Mouse (Mus musculus) cerebellum, postnatal 4 days (tissue): ENCODE results near the gene Sgce.
"Not testable (repeated sequence)": the region's sequence is repeated elsewhere in the genome, so short reads cannot be mapped to it uniquely, and the experiment has no call there.

Experiments used
- DNase-seq, 2 experiments: peaks; one replicate each; pipeline ENCODE4 v3.0.0; 2022; ENCODE audit warnings: low spot score in 2 of 2, mixed read lengths in 1 of 2

Sgce gene

GRCm38 (mm10) chr6:4722739-4723138, 24.3 kb downstream of the Sgce start:
- no peak for DNase-seq

GRCm38 (mm10) chr6:4722142-4722541, 24.9 kb downstream of the Sgce start:
- no peak for DNase-seq

GRCm38 (mm10) chr6:4717344-4717743, 29.7 kb downstream of the Sgce start:
- no peak for DNase-seq

- no peak for DNase-seq
Observed at GRCm38 (mm10) chr6:4716171-4716570, 30.8 kb downstream of the Sgce start.

GRCm38 (mm10) chr6:4708971-4709370, 38.0 kb downstream of the Sgce start:
- no peak for DNase-seq

- DNase-seq, result no peak
Observed at GRCm38 (mm10) chr6:4706415-4706814, 40.6 kb downstream of the Sgce start.

GRCm38 (mm10) chr6:4703908-4704307, 43.1 kb downstream of the Sgce start:
- DNase-seq, result no peak

- no peak for DNase-seq
Observed at GRCm38 (mm10) chr6:4701641-4702040, 45.4 kb downstream of the Sgce start.

- DNase-seq, result no peak
Observed at GRCm38 (mm10) chr6:4695778-4696177, 51.2 kb downstream of the Sgce start.

GRCm38 (mm10) chr6:4694672-4695231, 52.3 kb downstream of the Sgce start:
- DNase-seq, result no peak

- DNase-seq, result no peak
Observed at GRCm38 (mm10) chr6:4693544-4693943, 53.5 kb downstream of the Sgce start.

GRCm38 (mm10) chr6:4690438-4690837, 56.6 kb downstream of the Sgce start:
- DNase-seq, result no peak

- no peak for DNase-seq
Observed at GRCm38 (mm10) chr6:4684706-4685340, 62.2 kb downstream of the Sgce start.

GRCm38 (mm10) chr6:4680576-4680975, 66.4 kb downstream of the Sgce start:
- no peak for DNase-seq

- no peak for DNase-seq
Observed at GRCm38 (mm10) chr6:4679981-4680380, 67.0 kb downstream of the Sgce start.

GRCm38 (mm10) chr6:4677356-4677761, 69.6 kb downstream of the Sgce start:
- DNase-seq, result no peak

GRCm38 (mm10) chr6:4665154-4665553, 81.9 kb downstream of the Sgce start:
- DNase-seq, result no peak

GRCm38 (mm10) chr6:4664313-4664712, 82.7 kb downstream of the Sgce start:
- no peak for DNase-seq

- DNase-seq, result no peak
Observed at GRCm38 (mm10) chr6:4663516-4663915, 83.5 kb downstream of the Sgce start.

- DNase-seq, result no peak
Observed at GRCm38 (mm10) chr6:4658861-4659260, 88.1 kb downstream of the Sgce start.

- DNase-seq, result no peak
Observed at GRCm38 (mm10) chr6:4655924-4656323, 91.1 kb downstream of the Sgce start.

GRCm38 (mm10) chr6:4655466-4655865, 91.5 kb downstream of the Sgce start:
- DNase-seq, result no peak

GRCm38 (mm10) chr6:4653741-4654140, 93.3 kb downstream of the Sgce start:
- DNase-seq, result not testable (repeated sequence)

GRCm38 (mm10) chr6:4652596-4653134, 94.3 kb downstream of the Sgce start:
- DNase-seq, result no peak
